Mouse (Mus musculus): Measurements from ENCODE around the gene Gm29423.
"Not testable (repeated sequence)": the region's sequence is repeated elsewhere in the genome, so short reads cannot be mapped to it uniquely, and the experiment has no call there.

Gene Gm29423

DNA sequence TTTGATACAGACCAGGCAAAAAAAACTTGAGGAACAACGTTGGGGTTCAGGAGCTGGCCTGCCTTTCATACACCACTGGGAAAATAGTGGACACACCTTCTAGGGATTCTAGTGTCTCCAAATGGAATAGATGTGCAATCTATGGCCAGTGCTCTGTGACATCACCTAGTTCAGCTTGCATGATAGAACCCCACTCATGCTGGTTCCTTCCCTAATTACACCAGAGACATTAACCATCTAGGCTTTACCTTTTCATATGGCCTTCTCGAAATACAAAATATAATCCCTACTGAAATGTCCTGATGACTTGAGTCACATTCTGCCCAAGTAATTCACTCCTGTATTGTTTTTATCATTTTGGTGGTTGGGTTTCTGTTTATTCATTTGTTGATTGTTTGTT is at the start of gene Gm29423, which contains the start of gene Gm29644:
TSS of gene Gm29423 (minus strand) at position 101 of the 400 bp plus-strand sequence.
TSS of gene Gm29644 (minus strand) at position 157 of the 400 bp plus-strand sequence.
- not testable (repeated sequence) for DNase-seq (ENCODE audit: low read depth, low spot score)

DNA sequence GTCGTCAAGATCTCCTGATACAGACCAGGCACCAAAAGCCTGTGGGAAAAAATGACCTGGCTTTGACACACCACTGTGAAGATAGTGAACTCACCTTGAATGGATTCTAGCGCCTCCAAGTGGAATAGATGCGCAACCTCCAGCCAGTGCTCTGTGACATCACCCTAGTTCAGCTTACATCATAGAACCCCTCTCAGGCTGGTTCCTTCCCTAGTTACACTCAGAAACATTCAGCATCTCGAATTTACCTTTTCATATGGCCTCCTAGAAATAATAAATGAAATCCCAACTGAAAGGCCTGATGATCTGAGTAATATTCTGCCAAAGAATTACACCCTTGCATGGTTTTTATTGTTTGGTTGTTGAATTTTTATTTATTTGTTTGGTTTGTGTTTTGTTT is 29.5 kb downstream of the Gm29423 start, which contains the start of gene Gm21118:
TSS of gene Gm21118 (minus strand) at position 101 of the 400 bp plus-strand sequence.
- not testable (repeated sequence) for DNase-seq (ENCODE audit: low read depth, low spot score)
